Mouse (Mus musculus) limb, embryonic 10.5 days (tissue): Measurements from ENCODE around the gene Cetn4. TPM values are rescaled to one million over a fixed set of nuclear protein-coding genes. Genes with fewer than 3 reads are reported as not detected.

ENCODE experiments used
- DNase-seq: peaks from one replicate; pipeline ENCODE4 v3.0.0-alpha.2; 2017; ENCODE audit warnings: low spot score
- H3K27ac ChIP-seq: fragments of 300-500 bp; sonication (generic); 2 replicates; pipeline ENCODE4 v1.5.1; 2016; ENCODE audit warnings: mild to moderate bottlenecking
- H3K27me3 ChIP-seq: fragments of 300-500 bp; sonication (generic); 2 replicates; pipeline ENCODE4 v1.6.1; 2016; ENCODE audit warnings: low read depth, mild to moderate bottlenecking; ENCODE audit not compliant: poor library complexity, severe bottlenecking
- H3K36me3 ChIP-seq: fragments of 300-500 bp; sonication (generic); 2 replicates; pipeline ENCODE4 v1.6.1; 2016; ENCODE audit warnings: mild to moderate bottlenecking, moderate library complexity
- H3K4me1 ChIP-seq: fragments of 300-500 bp; sonication (generic); 2 replicates; pipeline ENCODE4 v1.6.1; 2016
- H3K4me3 ChIP-seq: fragments of 300-500 bp; sonication (generic); 2 replicates; pipeline ENCODE4 v1.5.1; 2016; ENCODE audit warnings: mild to moderate bottlenecking, moderate library complexity
- H3K9me3 ChIP-seq: fragments of 300-500 bp; sonication (generic); replicated peaks from 2 replicates; pipeline ENCODE4 v1.6.1; 2016; ENCODE audit warnings: mild to moderate bottlenecking
- WGBS: fragments of 180-500 bp; shearing (Covaris S2); methylation state at CpG from one replicate; pipeline ENCODE4 v1.1.7; 2016; 5-methylcytosine and 5-hydroxymethylcytosine counted together
- polyA plus RNA-seq: library from polyadenylated mRNA; unstranded; fragments of >200 nt; fragmentation: Nextera tagmentation; extraction: Ambion mirVana; gene quantifications from 2 replicates; pipeline ENCODE4 v1.2.1, GENCODE M21; 2016

Cetn4 gene
- polyA plus RNA-seq, 1 experiment from 2014 or later: 3.2 TPM

DNA sequence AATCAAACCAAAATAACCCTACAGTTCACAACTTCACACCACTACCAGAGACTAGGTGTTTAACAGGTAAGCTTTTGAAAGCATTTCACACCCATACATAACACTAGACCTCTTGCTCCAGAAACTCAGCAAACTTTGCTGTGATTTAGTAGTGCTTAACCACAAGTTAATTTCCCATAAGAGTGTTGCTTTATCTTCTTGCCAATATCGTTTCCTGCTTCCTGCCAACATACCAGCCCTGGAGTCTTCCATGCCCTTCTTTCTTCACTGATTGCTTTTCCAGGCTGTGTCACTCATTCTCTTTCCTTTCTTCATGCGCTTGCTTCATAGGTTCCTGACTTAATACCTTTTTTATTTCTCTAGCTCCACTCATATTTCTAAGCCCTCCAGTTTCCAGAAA, 16.0 kb upstream of the Cetn4 start:
- H3K36me3 ChIP-seq: no peaks in the 10 kb centered on the region

DNA sequence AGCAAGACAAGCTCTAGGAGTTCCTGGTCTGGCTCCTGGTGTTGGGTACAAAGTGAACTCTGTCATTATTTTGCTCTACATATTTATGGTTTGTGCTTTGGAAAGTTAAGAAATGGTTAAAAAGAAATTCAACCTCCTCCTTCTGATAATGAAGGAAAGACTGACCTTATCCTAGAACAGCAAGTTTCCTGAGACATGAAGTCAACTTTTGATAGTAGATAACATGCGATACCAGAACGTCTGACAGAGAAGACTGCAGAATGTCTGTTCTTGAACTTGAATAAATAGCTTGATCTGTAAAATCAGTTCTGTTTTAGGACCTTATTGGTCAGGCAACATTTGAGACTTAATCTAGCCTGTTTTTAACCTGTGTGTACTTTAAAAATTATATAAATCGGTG, 14.1 kb upstream of the Cetn4 start:
- Histone ChIP-seq H3K4me3 (no peak overlapping the region), H3K36me3 (no peaks in the 10 kb centered on the region), H3K27ac (no peak overlapping the region), H3K9me3 (no peaks in the 10 kb centered on the region), H3K27me3 (no peaks in the 10 kb centered on the region), H3K4me1 (no peaks in the 10 kb centered on the region)
- no peak for DNase-seq
- WGBS: 87% methylated on average over 3 of the region's 3 CpGs

More for the DNA sequence above, 16.0 kb upstream of the Cetn4 start:
- H3K4me3 ChIP-seq: no peak overlapping the region
- WGBS: 85% methylated on average over 2 of the region's 2 CpGs
- no peak for DNase-seq
- no peak overlapping the region for H3K27ac ChIP-seq
- H3K27me3 ChIP-seq: no peaks in the 10 kb centered on the region
- H3K9me3 ChIP-seq: no peaks in the 10 kb centered on the region
- H3K4me1 ChIP-seq: no peaks in the 10 kb centered on the region

DNA sequence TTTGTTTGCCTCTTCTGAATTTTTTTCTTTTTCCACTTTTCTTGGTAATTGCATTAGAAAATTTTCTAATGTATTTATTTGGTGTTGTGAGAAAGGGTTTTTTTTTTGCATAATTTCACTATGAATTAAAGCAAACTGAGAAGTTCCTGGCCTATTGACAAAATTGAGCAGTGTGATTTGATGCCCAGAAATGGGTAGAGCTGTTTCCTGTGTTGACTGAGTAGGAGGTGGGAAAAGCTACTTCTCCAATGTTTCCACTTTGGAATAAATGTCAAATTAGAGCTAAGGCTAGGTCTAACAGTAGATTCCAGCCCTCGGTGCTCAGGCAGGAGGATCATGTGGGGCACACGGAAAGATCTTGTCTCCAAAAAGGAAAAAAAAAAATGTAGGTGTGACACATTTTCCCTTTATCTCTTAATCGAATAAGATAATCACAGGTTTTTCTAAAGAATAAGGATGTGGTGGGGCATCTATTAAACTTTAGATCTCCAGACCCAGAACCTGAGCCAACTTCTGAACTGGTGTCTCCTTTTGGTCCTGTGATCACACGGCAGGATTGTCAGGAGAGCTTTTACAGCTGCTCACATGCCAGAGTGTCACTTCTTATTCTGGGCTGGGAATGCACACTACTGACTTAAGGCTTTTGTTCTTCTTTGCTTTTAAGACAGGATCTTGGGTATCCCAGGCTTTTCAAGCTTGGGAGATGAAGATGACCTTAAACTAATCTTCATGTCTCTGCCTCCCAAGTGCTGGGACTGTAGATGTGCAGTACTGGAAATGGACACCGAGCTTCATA, 13.0 kb upstream of the Cetn4 start:
- Histone ChIP-seq H3K4me3 (no peak overlapping the region), H3K27me3 (no peaks in the 10 kb centered on the region), H3K9me3 (no peaks in the 10 kb centered on the region), H3K36me3 (peaks cover 10% of the 10 kb centered on the region), H3K4me1 (no peaks in the 10 kb centered on the region), H3K27ac (no peak overlapping the region)
- DNase-seq: no peak
- WGBS: 90% methylated on average over 5 of the region's 5 CpGs

DNA sequence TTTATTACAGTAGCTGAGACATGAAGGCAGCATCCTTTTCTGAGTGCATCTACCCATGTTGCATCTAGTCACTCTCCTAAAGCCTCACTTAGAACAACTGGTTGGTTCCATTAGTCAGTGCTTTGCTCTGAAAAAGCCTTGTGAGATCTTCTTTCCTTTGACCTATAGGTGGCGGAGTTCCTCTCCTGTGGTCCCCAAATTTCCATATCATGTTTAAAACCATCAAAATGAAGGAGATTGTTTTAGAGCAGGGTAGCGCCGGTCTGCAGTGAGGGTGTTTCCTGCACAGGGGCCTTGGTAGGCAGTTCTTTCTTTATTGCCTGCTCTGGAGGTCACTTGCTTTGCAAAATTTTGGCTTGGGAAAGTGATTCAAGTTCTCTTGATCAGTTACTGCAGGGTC, 11.8 kb upstream of the Cetn4 start:
- no peak for DNase-seq
- Histone ChIP-seq H3K4me1 (no peaks in the 10 kb centered on the region), H3K4me3 (no peak overlapping the region), H3K36me3 (peaks cover 22% of the 10 kb centered on the region), H3K27ac (no peak overlapping the region), H3K27me3 (no peaks in the 10 kb centered on the region), H3K9me3 (no peaks in the 10 kb centered on the region)
- WGBS: 53% methylated on average over 3 of the region's 3 CpGs

DNA sequence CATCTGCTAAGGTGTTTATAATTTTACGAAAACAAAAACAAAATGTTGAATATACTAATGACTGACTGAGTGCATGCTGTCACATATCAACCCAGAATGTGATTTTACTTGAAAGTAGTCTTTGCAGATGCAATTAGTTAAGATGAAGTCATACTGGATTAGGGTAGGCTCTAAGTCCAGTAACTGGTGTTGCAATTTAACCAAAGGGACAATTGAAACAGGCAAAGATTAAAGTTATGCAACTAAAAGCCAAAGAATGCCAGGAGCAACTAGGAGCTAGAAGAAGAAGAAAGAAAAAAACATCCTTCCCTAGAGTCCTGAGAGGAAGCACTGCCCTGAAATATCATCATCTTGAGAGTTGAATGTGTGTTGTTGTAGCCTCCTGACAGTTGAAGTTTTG, 3.7 kb upstream of the Cetn4 start:
- no peaks in the 10 kb centered on the region for H3K27me3 ChIP-seq
- 96% methylated on average over 1 of the region's 1 CpGs for WGBS
- H3K27ac ChIP-seq: no peak overlapping the region
- H3K4me3 ChIP-seq: no peak overlapping the region
- peaks cover 33% of the 10 kb centered on the region for H3K36me3 ChIP-seq
- H3K9me3 ChIP-seq: no peaks in the 10 kb centered on the region
- DNase-seq: no peak
- H3K4me1 ChIP-seq: peaks cover 13% of the 10 kb centered on the region

DNA sequence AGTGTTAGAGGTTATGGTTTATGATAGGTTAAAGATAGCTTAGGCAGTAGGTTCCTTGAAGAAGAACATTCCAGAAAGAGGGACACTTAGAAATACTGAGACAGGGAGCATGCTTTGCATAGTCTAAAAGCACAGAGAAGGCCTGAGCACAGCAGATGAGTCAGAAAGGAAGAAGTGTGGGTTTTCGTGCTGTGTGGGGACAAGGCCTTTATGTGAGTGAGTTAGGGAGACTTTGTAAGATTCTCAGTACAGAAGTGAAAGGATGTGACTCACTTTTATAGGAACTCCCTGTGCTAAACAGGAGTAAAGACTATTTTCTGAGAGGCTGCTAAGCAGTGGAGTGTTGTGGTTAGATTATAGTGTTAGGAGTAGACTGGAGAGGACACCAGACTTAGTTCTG, 863 bp upstream of the Cetn4 start:
- 60% methylated on average over 1 of the region's 1 CpGs for WGBS
- Histone ChIP-seq H3K27ac (peak overlapping the region; percentile 99; the same call in 1 of the 2 replicates), H3K4me1 (peaks cover 13% of the 10 kb centered on the region), H3K36me3 (peaks cover 8% of the 10 kb centered on the region; the same call in 1 of the 2 replicates), H3K4me3 (peak overlapping the region; percentile 95), H3K9me3 (no peaks in the 10 kb centered on the region), H3K27me3 (no peaks in the 10 kb centered on the region)
- no peak for DNase-seq

DNA sequence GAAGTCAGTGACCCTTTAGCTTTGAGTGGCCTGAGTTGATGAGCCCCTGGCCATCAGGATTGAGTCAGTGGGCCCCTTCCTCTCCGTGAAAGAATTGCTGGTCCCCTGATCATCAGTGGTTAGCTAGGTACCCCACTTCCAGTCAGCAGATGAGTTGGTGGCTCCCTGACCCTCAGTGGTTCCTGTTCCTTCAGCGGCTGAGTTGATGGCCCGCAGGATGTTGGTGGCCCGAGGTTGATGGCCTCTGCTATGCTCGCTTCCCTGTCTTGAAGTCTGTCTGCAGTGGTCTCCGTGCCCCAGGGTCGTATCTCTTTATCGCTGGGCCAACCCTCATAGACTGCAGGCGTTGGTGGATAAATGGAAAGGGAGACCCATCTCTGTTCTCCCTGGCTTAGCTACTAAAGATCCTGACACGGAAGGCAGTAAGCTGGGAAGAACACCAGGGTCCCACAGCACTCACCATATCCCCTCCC, 575 bp downstream of the Cetn4 start:
- peaks cover 13% of the 10 kb centered on the region for H3K4me1 ChIP-seq
- no peaks in the 10 kb centered on the region for H3K27me3 ChIP-seq
- WGBS: 3% methylated on average over 10 of the region's 10 CpGs
- H3K27ac ChIP-seq: peak overlapping the region; percentile 99
- H3K36me3 ChIP-seq: peaks cover 8% of the 10 kb centered on the region; the same call in 1 of the 2 replicates
- DNase-seq: no peak
- peak overlapping the region; percentile 95 for H3K4me3 ChIP-seq
- no peaks in the 10 kb centered on the region for H3K9me3 ChIP-seq

DNA sequence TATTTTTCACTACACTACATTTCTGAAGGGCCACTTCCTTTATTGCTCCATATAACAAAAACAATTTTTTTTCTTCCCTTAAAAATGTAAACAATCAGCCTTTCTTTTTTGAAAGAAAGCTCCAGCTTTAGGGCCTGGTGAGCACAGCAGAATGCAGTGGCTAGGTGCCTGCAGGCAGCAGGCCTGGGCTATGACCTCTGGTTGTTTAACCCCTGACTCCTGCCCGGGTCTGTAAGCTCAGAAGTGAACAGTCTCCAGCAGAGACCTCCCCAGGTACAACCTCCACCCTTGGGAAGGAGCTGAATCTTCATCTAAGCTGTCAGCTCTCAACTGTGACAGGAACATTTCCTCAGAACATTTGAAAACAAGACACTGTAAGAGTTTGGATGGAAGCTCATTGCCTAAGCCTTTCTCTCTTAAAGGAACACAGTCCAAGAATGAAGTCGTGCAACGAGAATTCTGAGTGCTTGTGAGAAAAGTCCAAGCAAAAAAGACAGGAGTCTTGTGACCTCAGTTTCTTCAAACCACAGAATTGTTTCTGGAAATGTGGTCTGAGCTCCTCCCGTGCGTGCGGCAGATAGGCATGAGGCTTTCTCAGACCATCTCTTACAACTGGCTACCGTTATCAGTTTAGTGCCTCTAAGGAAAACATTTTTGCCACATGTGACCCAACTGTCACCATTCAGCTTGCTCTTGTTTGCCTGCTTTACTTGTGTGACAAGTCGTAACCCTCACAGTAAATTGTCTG, 8.9 kb downstream of the Cetn4 start:
- 77% methylated on average over 8 of the region's 8 CpGs for WGBS

DNA sequence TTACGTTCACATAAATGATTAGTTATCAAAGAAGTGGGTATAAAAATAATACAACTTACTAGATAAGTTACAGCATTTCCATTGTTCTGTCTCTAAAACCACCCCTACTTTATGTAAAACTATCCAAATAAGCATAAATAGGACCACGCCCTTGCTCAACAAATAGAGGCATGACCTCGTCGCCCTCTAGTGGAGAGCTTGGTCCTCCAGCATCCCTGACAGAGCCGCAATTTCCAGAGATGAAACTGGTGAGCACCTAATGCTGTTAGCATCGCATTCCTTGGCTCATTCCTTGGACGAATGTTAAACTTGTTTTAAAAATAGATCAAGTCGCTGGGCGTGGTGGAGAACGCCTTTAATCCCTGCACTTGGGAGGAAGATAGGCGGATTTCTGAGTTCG, 9.8 kb downstream of the Cetn4 start:
- no peaks in the 10 kb centered on the region for H3K27me3 ChIP-seq
- no peak overlapping the region for H3K27ac ChIP-seq
- H3K36me3 ChIP-seq: no peaks in the 10 kb centered on the region
- H3K4me3 ChIP-seq: no peak overlapping the region
- 41% methylated on average over 12 of the region's 12 CpGs for WGBS
- H3K4me1 ChIP-seq: no peaks in the 10 kb centered on the region
- DNase-seq: peak; percentile 63
- H3K9me3 ChIP-seq: no peaks in the 10 kb centered on the region

More for the DNA sequence above, 8.9 kb downstream of the Cetn4 start:
- Histone ChIP-seq H3K36me3 (no peaks in the 10 kb centered on the region), H3K9me3 (no peaks in the 10 kb centered on the region), H3K27me3 (no peaks in the 10 kb centered on the region), H3K4me1 (no peaks in the 10 kb centered on the region), H3K27ac (no peak overlapping the region), H3K4me3 (no peak overlapping the region)
- no peak for DNase-seq

DNA sequence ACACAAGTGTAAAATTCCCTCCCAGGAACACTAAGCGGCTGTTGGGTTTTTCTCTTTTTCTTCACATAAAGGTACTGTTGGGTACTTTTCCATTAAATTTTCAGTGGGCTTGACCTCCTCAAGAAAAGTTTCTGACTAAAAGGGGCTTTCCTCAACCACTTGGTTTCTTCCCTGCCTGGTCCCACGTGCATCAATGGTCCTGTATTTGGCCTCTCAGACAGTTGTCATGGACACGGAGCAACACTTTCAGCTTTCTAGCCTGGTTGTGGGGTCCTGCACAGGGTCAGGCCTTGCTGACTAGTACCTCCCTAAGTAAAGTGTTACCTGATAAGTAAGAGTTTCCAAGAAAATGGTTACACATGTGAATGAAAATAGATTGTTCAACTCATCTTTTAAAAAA, 13.0 kb downstream of the Cetn4 start:
- Histone ChIP-seq H3K36me3 (no peaks in the 10 kb centered on the region), H3K4me1 (no peaks in the 10 kb centered on the region), H3K27me3 (no peaks in the 10 kb centered on the region), H3K27ac (no peak overlapping the region), H3K4me3 (no peak overlapping the region), H3K9me3 (no peaks in the 10 kb centered on the region)
- 79% methylated on average over 3 of the region's 3 CpGs for WGBS
- DNase-seq: no peak

DNA sequence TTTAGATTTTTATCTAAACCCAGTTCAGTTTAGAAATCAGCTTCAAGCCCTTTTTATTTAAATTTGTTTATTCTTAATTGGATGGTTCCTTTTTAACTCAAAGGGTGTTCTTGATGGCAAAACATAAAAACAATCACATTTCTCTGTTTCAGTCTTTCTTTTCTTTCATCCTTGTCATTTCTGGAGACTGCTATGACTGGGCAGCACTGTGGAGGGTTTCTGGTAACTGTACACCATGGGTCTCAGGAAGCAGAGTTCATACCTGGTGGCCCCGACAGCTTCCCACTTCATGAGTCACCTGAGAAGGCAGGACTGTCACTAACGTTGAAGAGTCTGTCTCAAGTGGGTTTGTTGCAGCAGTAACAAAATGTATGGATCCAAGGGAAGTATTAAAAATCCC, 19.9 kb downstream of the Cetn4 start:
- H3K4me3 ChIP-seq: no peak overlapping the region
- H3K9me3 ChIP-seq: no peaks in the 10 kb centered on the region
- no peaks in the 10 kb centered on the region for H3K4me1 ChIP-seq
- 76% methylated on average over 2 of the region's 2 CpGs for WGBS
- DNase-seq: no peak
- no peak overlapping the region for H3K27ac ChIP-seq
- no peaks in the 10 kb centered on the region for H3K36me3 ChIP-seq
- no peaks in the 10 kb centered on the region for H3K27me3 ChIP-seq

DNA sequence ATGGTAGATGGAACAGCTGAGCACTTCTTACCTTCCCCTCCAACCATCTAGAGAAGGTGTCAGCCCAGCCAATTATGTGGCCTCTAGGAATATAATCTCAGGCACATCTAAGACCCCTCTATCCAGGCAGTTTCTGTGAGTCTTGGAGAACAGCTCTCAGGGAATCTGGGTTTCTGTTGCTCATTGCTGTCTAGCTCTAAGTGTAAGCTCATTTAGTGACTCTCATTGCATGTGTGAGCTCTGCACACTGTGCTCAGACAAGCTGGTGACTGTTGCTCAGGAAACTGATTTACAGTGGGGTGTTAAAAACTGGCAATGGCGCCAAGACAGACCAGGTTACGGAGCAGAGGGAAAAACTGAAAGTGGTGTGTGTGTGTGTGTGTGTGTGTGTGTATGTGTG, 20.6 kb downstream of the Cetn4 start:
- no peaks in the 10 kb centered on the region for H3K4me1 ChIP-seq
- H3K27me3 ChIP-seq: no peaks in the 10 kb centered on the region
- no peak for DNase-seq
- H3K9me3 ChIP-seq: no peaks in the 10 kb centered on the region
- no peak overlapping the region for H3K27ac ChIP-seq
- 85% methylated on average over 2 of the region's 2 CpGs for whole genome bisulfite sequencing
- H3K4me3 ChIP-seq: no peak overlapping the region
- no peaks in the 10 kb centered on the region for H3K36me3 ChIP-seq

DNA sequence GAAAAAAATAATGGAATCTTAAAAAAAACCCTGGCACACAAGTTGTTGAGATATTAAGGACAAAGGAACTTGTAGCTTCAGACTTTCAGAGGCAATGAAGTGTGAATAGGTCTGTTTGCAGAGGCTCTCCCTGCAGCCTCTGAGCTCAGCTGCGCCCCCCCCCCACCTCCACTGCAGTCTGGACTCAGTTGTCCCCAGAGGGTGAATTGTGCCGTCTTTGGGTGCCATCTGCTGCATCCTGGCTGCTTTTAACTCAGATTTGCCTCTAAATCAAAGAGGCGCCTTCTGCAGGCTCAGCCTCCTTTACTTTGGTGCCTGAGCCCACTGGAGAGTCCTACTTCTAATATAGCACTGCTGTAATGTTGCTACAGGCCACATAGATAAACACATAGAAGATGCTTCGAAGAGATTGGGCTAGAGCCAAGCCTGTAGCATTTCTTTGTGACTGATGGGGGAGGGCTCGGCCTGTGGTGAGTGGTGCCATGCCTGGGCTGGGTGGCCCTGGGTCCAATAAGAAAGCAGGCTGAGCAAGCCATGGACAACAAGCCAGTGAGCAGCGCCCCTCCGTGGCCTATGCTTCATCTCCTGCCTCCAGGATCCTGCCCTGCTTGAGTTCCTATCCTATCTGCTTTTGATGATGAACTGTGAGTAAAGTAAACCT, 21.5 kb downstream of the Cetn4 start:
- H3K9me3 ChIP-seq: no peaks in the 10 kb centered on the region
- H3K36me3 ChIP-seq: no peaks in the 10 kb centered on the region
- no peaks in the 10 kb centered on the region for H3K4me1 ChIP-seq
- H3K4me3 ChIP-seq: no peak overlapping the region
- no peak for DNase-seq
- WGBS: 68% methylated on average over 7 of the region's 7 CpGs
- no peaks in the 10 kb centered on the region for H3K27me3 ChIP-seq
- no peak overlapping the region for H3K27ac ChIP-seq
